Mouse (Mus musculus) lung, adult 2 months (tissue): ENCODE measurements around the gene Hist1h2bg.

ENCODE experiments used
- CTCF ChIP-seq: fragments of 200-500 bp; IDR thresholded peaks from 2 replicates; pipeline ENCODE4 v1.5.1; 2011; ENCODE audit warnings: mild to moderate bottlenecking, low read length, control low read depth; ENCODE audit not compliant: insufficient read depth
- POLR2A ChIP-seq: fragments of 200-500 bp; IDR thresholded peaks from 2 replicates; pipeline ENCODE4 v1.6.1; 2011; ENCODE audit warnings: low read depth, mild to moderate bottlenecking, control low read depth, low read length, borderline replicate concordance; ENCODE audit errors: extremely low read depth

DNA sequence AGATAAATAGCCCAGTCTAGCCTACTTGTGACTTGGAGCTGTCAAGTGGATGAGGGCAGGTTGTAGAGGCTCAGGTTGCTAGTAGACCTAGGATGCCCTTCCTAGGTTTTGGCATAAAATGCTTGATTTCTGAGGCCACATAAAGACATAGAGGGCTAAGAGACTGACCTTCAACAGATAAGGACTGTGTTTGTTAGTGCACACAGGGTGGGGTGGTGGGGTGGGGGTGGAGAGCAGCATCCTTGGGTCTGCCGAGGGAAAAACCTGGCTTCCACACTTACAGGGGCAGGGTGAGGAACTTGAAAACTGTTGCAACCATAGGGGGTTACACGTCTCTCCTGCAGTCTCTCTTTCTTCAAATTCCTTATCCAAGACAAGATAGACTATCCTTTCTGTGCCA lies 24.0 kb downstream of the Hist1h2bg start:
- TF ChIP-seq CTCF (no peak), POLR2A (no peak)
